Mouse (Mus musculus): ENCODE data around the gene Cdc37l1.
"Not testable (repeated sequence)": the region's sequence is repeated elsewhere in the genome, so short reads cannot be mapped to it uniquely, and the experiment has no call there.

Gene Cdc37l1

GRCm38 (mm10) chr19:28990194-28990589 lies at the start of gene Cdc37l1:
TSS of gene Cdc37l1 (plus strand) at chr19:28990352.
- peak; percentile 99 for DNase-seq

GRCm38 (mm10) chr19:28941271-28941670 lies 48.9 kb upstream of the Cdc37l1 start:
- no peak for DNase-seq

GRCm38 (mm10) chr19:28946782-28947181 lies 43.4 kb upstream of the Cdc37l1 start:
- peak in 1 of 2 experiments; percentile 22 for DNase-seq

GRCm38 (mm10) chr19:28947311-28947710 lies 42.8 kb upstream of the Cdc37l1 start:
- no peak for DNase-seq

GRCm38 (mm10) chr19:28951251-28951650 lies 38.9 kb upstream of the Cdc37l1 start:
- DNase-seq, result no peak

- peak in 1 of 2 experiments; percentile 5 for DNase-seq
Measured at GRCm38 (mm10) chr19:28963113-28963512, 27.0 kb upstream of the Cdc37l1 start.

GRCm38 (mm10) chr19:28963513-28963841 lies 26.7 kb upstream of the Cdc37l1 start:
- no peak for DNase-seq

- peak; percentile 89 to 92 for DNase-seq
Measured at GRCm38 (mm10) chr19:28963842-28964551, 26.2 kb upstream of the Cdc37l1 start, which contains the start of gene Plpp6. TSS of gene Plpp6 (plus strand) at chr19:28963953.

GRCm38 (mm10) chr19:28964552-28964903 lies 25.6 kb upstream of the Cdc37l1 start:
- no peak for DNase-seq

- DNase-seq, result peak in 1 of 2 experiments; percentile 19
Measured at GRCm38 (mm10) chr19:28967652-28968051, 22.5 kb upstream of the Cdc37l1 start, which contains the start of gene 4430402I18Rik. TSS of gene 4430402I18Rik (minus strand) at chr19:28967800.

- DNase-seq, result no peak
Measured at GRCm38 (mm10) chr19:28968178-28968577, 22.0 kb upstream of the Cdc37l1 start.

GRCm38 (mm10) chr19:28969231-28969630 lies 20.9 kb upstream of the Cdc37l1 start:
- no peak for DNase-seq

- no peak for DNase-seq
Measured at GRCm38 (mm10) chr19:28970251-28970650, 19.9 kb upstream of the Cdc37l1 start.

- DNase-seq, result peak; percentile 89 to 90
Measured at GRCm38 (mm10) chr19:28974862-28975611, 15.1 kb upstream of the Cdc37l1 start.

GRCm38 (mm10) chr19:28982617-28983016 lies 7.5 kb upstream of the Cdc37l1 start:
- no peak for DNase-seq

GRCm38 (mm10) chr19:28989515-28989914 lies 637 bp upstream of the Cdc37l1 start:
- no peak for DNase-seq

GRCm38 (mm10) chr19:28990590-28991221 lies 554 bp downstream of the Cdc37l1 start:
- DNase-seq, result peak in 1 of 2 experiments; percentile 77

GRCm38 (mm10) chr19:28991391-28991790 lies 1.2 kb downstream of the Cdc37l1 start:
- DNase-seq, result no peak

- DNase-seq, result peak; percentile 32 to 56
Measured at GRCm38 (mm10) chr19:28994870-28995269, 4.7 kb downstream of the Cdc37l1 start.

GRCm38 (mm10) chr19:28995366-28995765 lies 5.2 kb downstream of the Cdc37l1 start:
- no peak for DNase-seq

GRCm38 (mm10) chr19:28997976-28998630 lies 8.0 kb downstream of the Cdc37l1 start:
- DNase-seq, result no peak

- not testable (repeated sequence) for DNase-seq
Measured at GRCm38 (mm10) chr19:29000321-29000720, 10.2 kb downstream of the Cdc37l1 start.

All from cerebellum, postnatal 10 days (tissue).